8 mouse cellular contexts compared by ENCODE assay signal in genomic region chr11:120951237-120951636, GRCm38 (mm10). TPM values are rescaled to one million over a fixed set of nuclear protein-coding genes. Genes with fewer than 3 reads are reported as not detected.
DNase-seq lines count a peak whose midpoint lies in the region; ATAC-seq and TF ChIP-seq lines count a peak whose summit lies in the region.

No protein-coding gene starts in this region.

- H3K9me3 ChIP-seq in heart, embryonic 10.5 days: no peaks in the 10 kb centered on the region
- H3K9me3 ChIP-seq in ES-Bruce4 (replicated peaks; ENCODE audit: control insufficient read depth, insufficient read depth, low read length, poor library complexity, severe bottlenecking): no peaks in the 10 kb centered on the region
- no peaks in the 10 kb centered on the region for H3K9me3 ChIP-seq in forebrain, embryonic 15.5 days
- H3K9me3 ChIP-seq in liver, embryonic 14.5 days (ENCODE audit: control insufficient read depth, low read length): no peaks in the 10 kb centered on the region

- peaks cover 70% of the 10 kb centered on the region for H3K4me1 ChIP-seq in heart, embryonic 10.5 days
- peaks cover 8% of the 10 kb centered on the region for H3K4me1 ChIP-seq in ES-Bruce4 (ENCODE audit: control insufficient read depth, insufficient read depth, low read length)
- peaks cover 28% of the 10 kb centered on the region for H3K4me1 ChIP-seq in forebrain, embryonic 15.5 days
- H3K4me1 ChIP-seq in liver, embryonic 14.5 days (replicated peaks; ENCODE audit: control insufficient read depth in 2 of 2, insufficient read depth in 2 of 2, low read length in 1 of 2): peaks cover 31 to 39% of the 10 kb centered on the region in 2 experiments

- peak; percentile 50 for ATAC-seq in forebrain, embryonic 15.5 days (replicated peaks)
- no peak for ATAC-seq in liver, embryonic 14.5 days (ENCODE audit: insufficient read depth)

- no peak for TF ChIP-seq CTCF in ES-Bruce4 (IDR thresholded peaks at IDR 0.05; ENCODE audit: low read depth, low read length)
- no peak for TF ChIP-seq CTCF in liver, embryonic 14.5 days (IDR thresholded peaks at IDR 0.05; ENCODE audit: low read depth)

- no peak for TF ChIP-seq POLR2A in ES-Bruce4 (IDR thresholded peaks at IDR 0.05; ENCODE audit: insufficient read depth, low read length)

- H3K27me3 ChIP-seq in heart, embryonic 10.5 days (ENCODE audit: insufficient read depth, poor library complexity, severe bottlenecking): peaks cover 4% of the 10 kb centered on the region; the same call in 1 of the 2 replicates
- no peaks in the 10 kb centered on the region for H3K27me3 ChIP-seq in ES-Bruce4 (ENCODE audit: control insufficient read depth, insufficient read depth, low read length, poor library complexity, severe bottlenecking)
- H3K27me3 ChIP-seq in forebrain, embryonic 15.5 days: peaks cover 25% of the 10 kb centered on the region
- H3K27me3 ChIP-seq in liver, embryonic 14.5 days (ENCODE audit: control insufficient read depth, insufficient read depth, low read length): no peaks in the 10 kb centered on the region; the same call in none of the 2 replicates

- peak overlapping the region; percentile 69 for H3K4me2 ChIP-seq in forebrain, embryonic 15.5 days (replicated peaks)
- H3K4me2 ChIP-seq in liver, embryonic 14.5 days (ENCODE audit: low read depth): peak overlapping the region; percentile 83

- no peak for DNase-seq in heart, embryonic 10.5 days (ENCODE audit: low spot score)
- DNase-seq in heart, postnatal 4 days: no peak
- DNase-seq in liver, embryonic 14.5 days (ENCODE audit: low read depth in 3 of 3, low spot score in 3 of 3): no peak
- no peak for DNase-seq in right cerebral cortex, adult 2 months (ENCODE audit: low spot score in 2 of 2)
- DNase-seq in left cerebral cortex, adult 8-10 months (ENCODE audit: low spot score in 2 of 2): no peak
- no peak for DNase-seq in right cerebral cortex, postnatal 36 days (ENCODE audit: low spot score in 2 of 2)

- WGBS in heart, embryonic 10.5 days: 23% methylated on average over 8 of the region's 8 CpGs
- 16% methylated on average over 8 of the region's 8 CpGs for WGBS in forebrain, embryonic 15.5 days
- 39% methylated on average over 8 of the region's 8 CpGs for WGBS in liver, embryonic 14.5 days (ENCODE audit: insufficient replicate concordance)

- TF ChIP-seq EP300 in ES-Bruce4 (IDR thresholded peaks at IDR 0.05; ENCODE audit: insufficient read depth, low read depth, low read length): no peak
- no peak for TF ChIP-seq EP300 in liver, embryonic 14.5 days (IDR thresholded peaks at IDR 0.05; ENCODE audit: low read depth)

- H3K36me3 ChIP-seq in heart, embryonic 10.5 days: peaks cover 27% of the 10 kb centered on the region
- no peaks in the 10 kb centered on the region for H3K36me3 ChIP-seq in ES-Bruce4 (ENCODE audit: control insufficient read depth, insufficient read depth, low read length, poor library complexity, severe bottlenecking)
- H3K36me3 ChIP-seq in forebrain, embryonic 15.5 days: peaks cover 2% of the 10 kb centered on the region; the same call in 1 of the 2 replicates
- H3K36me3 ChIP-seq in liver, embryonic 14.5 days (replicated peaks; ENCODE audit: control insufficient read depth, insufficient read depth, low read depth): no peaks in the 10 kb centered on the region; the same call in 1 of the 2 replicates

- H3K9ac ChIP-seq in ES-Bruce4 (ENCODE audit: low read depth, poor library complexity, severe bottlenecking): no peak overlapping the region
- peak overlapping the region; percentile 50 for H3K9ac ChIP-seq in forebrain, embryonic 15.5 days (replicated peaks)
- H3K9ac ChIP-seq in liver, embryonic 14.5 days (replicated peaks): peak overlapping the region; percentile 68

- H3K27ac ChIP-seq in heart, embryonic 10.5 days: peak overlapping the region; percentile 97
- no peak overlapping the region for H3K27ac ChIP-seq in ES-Bruce4 (ENCODE audit: insufficient read depth, low read length)
- peak overlapping the region; percentile 41; the same call in 1 of the 2 replicates for H3K27ac ChIP-seq in forebrain, embryonic 15.5 days (replicated peaks)
- H3K27ac ChIP-seq in liver, embryonic 14.5 days: peak overlapping the region; percentile 91

- peak overlapping the region; percentile 69 for H3K4me3 ChIP-seq in heart, embryonic 10.5 days
- peak overlapping the region; percentile 79 for H3K4me3 ChIP-seq in ES-Bruce4 (ENCODE audit: low read depth, low read length)
- H3K4me3 ChIP-seq in forebrain, embryonic 15.5 days: peak overlapping the region; percentile 51
- peak overlapping the region; percentile 52 to 71 for H3K4me3 ChIP-seq in liver, embryonic 14.5 days (ENCODE audit: insufficient read depth in 1 of 2, low read depth in 2 of 2, low read length in 2 of 2)

RNA-seq across cellular contexts. Expression of gene Slc16a3, which starts 3.0 kb away (rescaled TPM):
- polyA plus RNA-seq in heart, embryonic 10.5 days (2016; fragmentation: Nextera tagmentation; extraction: Ambion mirVana): 416 and 440 TPM in 2 replicates
- 10 to 100 TPM; 13.3 to 22.8 TPM for total RNA-seq in heart, postnatal 4 days (2021)
- 80.9 and 84.3 TPM in 2 replicates for polyA plus RNA-seq in ES-Bruce4 (2011; ENCODE audit: insufficient read depth, insufficient read length, low read depth, missing spikeins)
- polyA plus RNA-seq in forebrain, embryonic 15.5 days (2015; fragmentation: Nextera tagmentation; extraction: Ambion mirVana): 9.1 and 9.6 TPM in 2 replicates
- 23.5 and 25.0 TPM in 2 replicates for polyA plus RNA-seq in liver, embryonic 14.5 days (2012; rRNA removed)
- 25.8 and 31.6 TPM in 2 replicates for polyA plus RNA-seq in liver, embryonic 14.5 days (2014; fragmentation: Nextera tagmentation; extraction: Ambion mirVana)
- total RNA-seq in left cerebral cortex, adult 8-10 months (2022): 1 to 10 TPM; 3.9 to 9.3 (median 7.8) TPM

RNA-seq across cellular contexts. Expression of gene Ccdc57, which starts 18.6 kb away (rescaled TPM):
- polyA plus RNA-seq in heart, embryonic 10.5 days (2016; fragmentation: Nextera tagmentation; extraction: Ambion mirVana): 6.0 and 6.5 TPM in 2 replicates
- 1 to 10 TPM; 2.1 to 2.4 TPM for total RNA-seq in heart, postnatal 4 days (2021)
- 3.4 and 3.8 TPM in 2 replicates for polyA plus RNA-seq in ES-Bruce4 (2011; ENCODE audit: insufficient read depth, insufficient read length, low read depth, missing spikeins)
- polyA plus RNA-seq in forebrain, embryonic 15.5 days (2015; fragmentation: Nextera tagmentation; extraction: Ambion mirVana): 6.7 and 7.0 TPM in 2 replicates
- polyA plus RNA-seq in liver, embryonic 14.5 days (2012; rRNA removed): 1.2 and 1.4 TPM in 2 replicates
- polyA plus RNA-seq in liver, embryonic 14.5 days (2014; fragmentation: Nextera tagmentation; extraction: Ambion mirVana): 1.3 and 1.4 TPM in 2 replicates
- 1 to 10 TPM; 8.4 to 9.8 (median 9.0) TPM for total RNA-seq in left cerebral cortex, adult 8-10 months (2022)

RNA-seq across cellular contexts. Expression of gene Csnk1d, which starts 39.9 kb away (rescaled TPM):
- 85.2 and 99.8 TPM in 2 replicates for polyA plus RNA-seq in heart, embryonic 10.5 days (2016; fragmentation: Nextera tagmentation; extraction: Ambion mirVana)
- total RNA-seq in heart, postnatal 4 days (2021): 10 to 100 TPM; 84.4 to 91.9 TPM
- 99.3 and 109 TPM in 2 replicates for polyA plus RNA-seq in ES-Bruce4 (2011; ENCODE audit: insufficient read depth, insufficient read length, low read depth, missing spikeins)
- polyA plus RNA-seq in forebrain, embryonic 15.5 days (2015; fragmentation: Nextera tagmentation; extraction: Ambion mirVana): 145 and 157 TPM in 2 replicates
- polyA plus RNA-seq in liver, embryonic 14.5 days (2012; rRNA removed): 22.5 and 27.0 TPM in 2 replicates
- polyA plus RNA-seq in liver, embryonic 14.5 days (2014; fragmentation: Nextera tagmentation; extraction: Ambion mirVana): 17.1 and 19.6 TPM in 2 replicates
- total RNA-seq in left cerebral cortex, adult 8-10 months (2022): 100 to 1,000 TPM; 112 to 116 (median 113) TPM
